Mouse (Mus musculus): ENCODE data around the gene Pced1b. TPM values are rescaled to one million over a fixed set of nuclear protein-coding genes. Genes with fewer than 3 reads are reported as not detected.

Gene Pced1b
- polyA plus RNA-seq, 1 experiment from 2014 or later = 6.0 TPM

GRCm38 (mm10) chr15:97291291-97292050, 44.6 kb downstream of the Pced1b start:
- WGBS = 71% methylated on average over 21 of the region's 21 CpGs
- Histone ChIP-seq H3K4me2 (replicated peaks; ENCODE audit: low read depth, low read length) (no peak overlapping the region), H3K4me1 (ENCODE audit: insufficient read depth, low read length) (no peaks in the 10 kb centered on the region), H3K9ac (replicated peaks; ENCODE audit: low read length) (no peak overlapping the region), H3K4me3 (ENCODE audit: low read length) (no peak overlapping the region), H3K9me3 (ENCODE audit: low read length) (no peaks in the 10 kb centered on the region), H3K27me3 (ENCODE audit: insufficient read depth, low read length) (no peaks in the 10 kb centered on the region), H3K27ac (ENCODE audit: low read length) (no peak overlapping the region), H3K36me3 (ENCODE audit: insufficient read depth, low read length) (0 out of 2 replicates have a peak, but pooled peaks cover 2% of the 10 kb centered on the region)
- no peak for ATAC-seq (ENCODE audit: low FRiP score, low TSS enrichment)

GRCm38 (mm10) chr15:97307935-97308334, 61.0 kb downstream of the Pced1b start:
- H3K9me3 ChIP-seq (ENCODE audit: low read length) = no peaks in the 10 kb centered on the region
- no peaks in the 10 kb centered on the region for H3K27me3 ChIP-seq (ENCODE audit: insufficient read depth, low read length)
- no peak overlapping the region for H3K9ac ChIP-seq (replicated peaks; ENCODE audit: low read length)
- ATAC-seq (ENCODE audit: low FRiP score, low TSS enrichment) = no peak
- 80% methylated on average over 9 of the region's 9 CpGs for WGBS
- no peak overlapping the region for H3K27ac ChIP-seq (ENCODE audit: low read length)
- H3K36me3 ChIP-seq (ENCODE audit: insufficient read depth, low read length) = no peaks in the 10 kb centered on the region
- no peak overlapping the region for H3K4me2 ChIP-seq (replicated peaks; ENCODE audit: low read depth, low read length)
- H3K4me1 ChIP-seq (ENCODE audit: insufficient read depth, low read length) = no peaks in the 10 kb centered on the region
- H3K4me3 ChIP-seq (ENCODE audit: low read length) = no peak overlapping the region

DNA sequence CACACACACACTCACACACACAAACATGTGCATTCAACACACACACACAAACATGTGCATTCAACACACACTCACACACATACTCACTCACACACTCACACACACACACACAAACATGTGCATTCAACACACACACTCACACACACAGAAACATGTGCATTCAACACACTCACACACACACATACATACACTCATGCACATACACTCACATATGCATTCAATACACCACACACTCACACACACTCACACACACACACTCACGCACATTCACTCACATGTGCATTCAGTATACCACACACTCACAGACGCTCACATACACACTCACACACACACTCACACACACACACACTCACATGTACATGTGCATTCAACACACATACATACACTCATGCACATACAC, 62.6 kb downstream of the Pced1b start:
- 96% methylated on average over 2 of the region's 2 CpGs for WGBS
- Histone ChIP-seq H3K4me2 (replicated peaks; ENCODE audit: low read depth, low read length) (no peak overlapping the region), H3K9me3 (ENCODE audit: low read length) (no peaks in the 10 kb centered on the region), H3K27ac (ENCODE audit: low read length) (no peak overlapping the region), H3K36me3 (ENCODE audit: insufficient read depth, low read length) (no peaks in the 10 kb centered on the region), H3K27me3 (ENCODE audit: insufficient read depth, low read length) (no peaks in the 10 kb centered on the region), H3K9ac (replicated peaks; ENCODE audit: low read length) (no peak overlapping the region), H3K4me1 (ENCODE audit: insufficient read depth, low read length) (no peaks in the 10 kb centered on the region), H3K4me3 (ENCODE audit: low read length) (no peak overlapping the region)
- no peak for ATAC-seq (ENCODE audit: low FRiP score, low TSS enrichment)

DNA sequence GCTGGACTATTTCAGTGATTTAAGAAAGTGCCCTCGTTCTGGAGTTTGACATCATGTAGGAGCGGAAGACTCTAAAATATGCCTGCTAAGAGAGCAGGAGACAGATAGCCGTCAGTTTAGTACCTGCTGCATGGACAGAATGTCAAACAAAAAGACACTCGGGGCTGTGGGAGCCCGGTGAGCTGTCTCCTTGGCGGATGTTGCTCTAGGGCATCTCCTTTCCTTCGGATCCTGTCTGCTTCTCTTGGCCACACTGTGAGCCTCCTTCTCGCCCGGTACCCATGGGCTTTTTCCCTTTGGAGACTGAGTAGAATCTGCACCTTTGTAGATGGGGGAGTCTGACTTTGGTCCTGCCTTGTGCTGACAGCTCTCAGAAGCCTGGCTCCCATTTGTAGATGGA, 63.3 kb downstream of the Pced1b start:
- ATAC-seq (ENCODE audit: low FRiP score, low TSS enrichment) = no peak
- Histone ChIP-seq H3K36me3 (ENCODE audit: insufficient read depth, low read length) (no peaks in the 10 kb centered on the region), H3K27ac (ENCODE audit: low read length) (no peak overlapping the region), H3K9ac (replicated peaks; ENCODE audit: low read length) (no peak overlapping the region), H3K27me3 (ENCODE audit: insufficient read depth, low read length) (no peaks in the 10 kb centered on the region), H3K4me2 (replicated peaks; ENCODE audit: low read depth, low read length) (no peak overlapping the region), H3K4me1 (ENCODE audit: insufficient read depth, low read length) (no peaks in the 10 kb centered on the region), H3K4me3 (ENCODE audit: low read length) (no peak overlapping the region), H3K9me3 (ENCODE audit: low read length) (no peaks in the 10 kb centered on the region)
- WGBS = 79% methylated on average over 9 of the region's 9 CpGs

- H3K4me2 ChIP-seq (replicated peaks; ENCODE audit: low read depth, low read length) = no peak overlapping the region
- H3K4me1 ChIP-seq (ENCODE audit: insufficient read depth, low read length) = no peaks in the 10 kb centered on the region
- WGBS = 75% methylated on average over 7 of the region's 7 CpGs
- H3K36me3 ChIP-seq (ENCODE audit: insufficient read depth, low read length) = no peaks in the 10 kb centered on the region
- H3K4me3 ChIP-seq (ENCODE audit: low read length) = no peak overlapping the region
- ATAC-seq (ENCODE audit: low FRiP score, low TSS enrichment) = no peak
- H3K27me3 ChIP-seq (ENCODE audit: insufficient read depth, low read length) = no peaks in the 10 kb centered on the region
- H3K27ac ChIP-seq (ENCODE audit: low read length) = no peak overlapping the region
- H3K9ac ChIP-seq (replicated peaks; ENCODE audit: low read length) = no peak overlapping the region
- no peaks in the 10 kb centered on the region for H3K9me3 ChIP-seq (ENCODE audit: low read length)
Measured at GRCm38 (mm10) chr15:97311211-97311610, 64.3 kb downstream of the Pced1b start.

GRCm38 (mm10) chr15:97311937-97312336, 65.0 kb downstream of the Pced1b start:
- Histone ChIP-seq H3K4me3 (ENCODE audit: low read length) (no peak overlapping the region), H3K9ac (replicated peaks; ENCODE audit: low read length) (no peak overlapping the region), H3K27me3 (ENCODE audit: insufficient read depth, low read length) (no peaks in the 10 kb centered on the region), H3K4me1 (ENCODE audit: insufficient read depth, low read length) (no peaks in the 10 kb centered on the region), H3K36me3 (ENCODE audit: insufficient read depth, low read length) (no peaks in the 10 kb centered on the region), H3K4me2 (replicated peaks; ENCODE audit: low read depth, low read length) (no peak overlapping the region), H3K27ac (ENCODE audit: low read length) (no peak overlapping the region), H3K9me3 (ENCODE audit: low read length) (no peaks in the 10 kb centered on the region)
- no peak for ATAC-seq (ENCODE audit: low FRiP score, low TSS enrichment)
- WGBS = 87% methylated on average over 8 of the region's 8 CpGs

- no peak overlapping the region for H3K4me3 ChIP-seq (ENCODE audit: low read length)
- 86% methylated on average over 14 of the region's 14 CpGs for WGBS
- no peak overlapping the region for H3K4me2 ChIP-seq (replicated peaks; ENCODE audit: low read depth, low read length)
Measured at GRCm38 (mm10) chr15:97314720-97315421, 68.0 kb downstream of the Pced1b start.

DNA sequence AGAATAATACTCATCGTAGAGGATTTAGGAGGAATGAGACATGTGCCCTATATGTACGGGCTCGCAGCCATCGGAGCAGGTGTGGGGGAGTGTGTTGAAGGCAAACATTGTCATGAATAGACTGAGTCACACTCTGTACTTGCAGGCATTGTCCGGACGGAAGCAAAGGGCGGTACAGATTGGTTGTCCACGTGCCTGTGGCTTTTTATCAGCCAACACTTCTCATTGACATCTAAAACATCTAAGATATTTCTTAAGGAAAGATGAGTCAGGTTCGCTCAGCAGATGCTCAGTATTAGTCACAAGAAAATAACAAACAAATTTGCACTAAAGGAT, 68.5 kb downstream of the Pced1b start:
- H3K27me3 ChIP-seq (ENCODE audit: insufficient read depth, low read length) = no peaks in the 10 kb centered on the region
- H3K4me2 ChIP-seq (replicated peaks; ENCODE audit: low read depth, low read length) = no peak overlapping the region
- H3K9me3 ChIP-seq (ENCODE audit: low read length) = peaks cover 5% of the 10 kb centered on the region; the same call in 1 of the 2 replicates
- H3K27ac ChIP-seq (ENCODE audit: low read length) = no peak overlapping the region
- no peak overlapping the region for H3K4me3 ChIP-seq (ENCODE audit: low read length)
- H3K36me3 ChIP-seq (ENCODE audit: insufficient read depth, low read length) = no peaks in the 10 kb centered on the region
- WGBS = 72% methylated on average over 9 of the region's 9 CpGs
- no peaks in the 10 kb centered on the region for H3K4me1 ChIP-seq (ENCODE audit: insufficient read depth, low read length)
- no peak for ATAC-seq (ENCODE audit: low FRiP score, low TSS enrichment)
- H3K9ac ChIP-seq (replicated peaks; ENCODE audit: low read length) = no peak overlapping the region

More at GRCm38 (mm10) chr15:97314720-97315421, 68.0 kb downstream of the Pced1b start:
- no peaks in the 10 kb centered on the region for H3K36me3 ChIP-seq (ENCODE audit: insufficient read depth, low read length)
- H3K27ac ChIP-seq (ENCODE audit: low read length) = no peak overlapping the region
- H3K9me3 ChIP-seq (ENCODE audit: low read length) = peaks cover 5% of the 10 kb centered on the region; the same call in 1 of the 2 replicates
- H3K27me3 ChIP-seq (ENCODE audit: insufficient read depth, low read length) = no peaks in the 10 kb centered on the region
- H3K9ac ChIP-seq (replicated peaks; ENCODE audit: low read length) = no peak overlapping the region
- ATAC-seq (ENCODE audit: low FRiP score, low TSS enrichment) = no peak
- no peaks in the 10 kb centered on the region for H3K4me1 ChIP-seq (ENCODE audit: insufficient read depth, low read length)

- H3K4me3 ChIP-seq (ENCODE audit: low read length) = no peak overlapping the region
- H3K27me3 ChIP-seq (ENCODE audit: insufficient read depth, low read length) = no peaks in the 10 kb centered on the region
- H3K36me3 ChIP-seq (ENCODE audit: insufficient read depth, low read length) = no peaks in the 10 kb centered on the region
- 91% methylated on average over 21 of the region's 21 CpGs for WGBS
- H3K4me2 ChIP-seq (replicated peaks; ENCODE audit: low read depth, low read length) = no peak overlapping the region
- H3K4me1 ChIP-seq (ENCODE audit: insufficient read depth, low read length) = no peaks in the 10 kb centered on the region
- no peak for ATAC-seq (ENCODE audit: low FRiP score, low TSS enrichment)
- H3K27ac ChIP-seq (ENCODE audit: low read length) = no peak overlapping the region
- H3K9me3 ChIP-seq (ENCODE audit: low read length) = peaks cover 5% of the 10 kb centered on the region; the same call in 1 of the 2 replicates
- H3K9ac ChIP-seq (replicated peaks; ENCODE audit: low read length) = no peak overlapping the region
Measured at GRCm38 (mm10) chr15:97318365-97319001, 71.6 kb downstream of the Pced1b start.

DNA sequence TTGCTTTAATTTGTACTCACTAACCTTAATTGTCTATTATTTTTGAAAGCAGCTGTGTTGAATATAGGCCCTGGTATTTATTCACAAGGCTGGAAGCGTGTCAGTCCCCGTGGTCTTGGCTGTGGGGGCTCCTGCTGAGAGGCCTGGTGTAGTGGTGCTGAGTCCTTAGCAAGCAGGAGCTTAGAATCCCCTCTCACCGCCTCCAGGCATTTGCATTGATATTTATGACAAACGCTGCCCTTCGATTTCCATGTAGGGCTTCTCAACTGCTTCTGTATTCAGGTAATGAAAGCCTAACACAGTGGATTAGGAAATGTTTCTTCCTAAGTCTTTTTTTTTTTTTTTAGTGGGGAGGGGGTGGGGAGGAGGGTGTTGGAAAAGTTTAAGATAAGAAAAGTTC, 75.9 kb downstream of the Pced1b start:
- ATAC-seq (ENCODE audit: low FRiP score, low TSS enrichment) = no peak
- 88% methylated on average over 5 of the region's 5 CpGs for WGBS
- peaks cover 4% of the 10 kb centered on the region for H3K9me3 ChIP-seq (ENCODE audit: low read length)
- H3K27ac ChIP-seq (ENCODE audit: low read length) = no peak overlapping the region
- no peak overlapping the region for H3K9ac ChIP-seq (replicated peaks; ENCODE audit: low read length)
- H3K4me1 ChIP-seq (ENCODE audit: insufficient read depth, low read length) = peaks cover 9% of the 10 kb centered on the region
- H3K27me3 ChIP-seq (ENCODE audit: insufficient read depth, low read length) = no peaks in the 10 kb centered on the region
- H3K4me3 ChIP-seq (ENCODE audit: low read length) = no peak overlapping the region
- H3K36me3 ChIP-seq (ENCODE audit: insufficient read depth, low read length) = no peaks in the 10 kb centered on the region
- H3K4me2 ChIP-seq (replicated peaks; ENCODE audit: low read depth, low read length) = no peak overlapping the region

Data from kidney, embryonic 16.5 days (tissue).